17 mouse cellular contexts compared by ENCODE assay signal in the genomic region with DNA sequence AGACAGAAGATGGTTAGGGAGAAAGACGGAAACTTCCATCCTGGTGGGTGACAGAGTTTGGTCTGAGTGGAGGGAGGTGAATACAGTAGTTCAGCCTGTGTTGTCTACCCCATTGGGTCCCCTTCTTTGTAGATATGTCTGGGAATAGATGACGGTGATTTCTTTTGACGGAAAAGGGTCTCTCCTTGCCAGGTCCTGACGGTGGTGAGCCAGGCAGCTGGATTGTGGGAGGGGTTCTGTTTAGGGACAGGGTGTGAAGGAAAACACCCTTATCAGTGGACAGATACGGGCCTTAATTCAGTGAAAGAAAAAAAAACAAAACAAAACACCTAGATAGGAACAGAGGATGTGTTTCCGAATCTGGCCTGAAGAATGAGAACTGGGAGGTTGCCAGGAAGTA. TPM values are rescaled to one million over a fixed set of nuclear protein-coding genes. Genes with fewer than 3 reads are reported as not detected.
A peak's percentile ranks its signal among the peaks of the same experiment; 100 is the strongest.
DNase-seq lines count a peak whose midpoint lies in the region; ATAC-seq and TF ChIP-seq lines count a peak whose summit lies in the region.
"Had no signal": no experiment of that assay in that cellular context is flagged by ENCODE, and none has a peak within 500 bp of the region (broad histone marks: within the 10 kb centered on the region; RNA-seq: fewer than 3 reads in every experiment).

No protein-coding gene starts in this region.

- no peak for TF ChIP-seq RAD21 in MEL (IDR thresholded peaks at IDR 0.05; ENCODE audit: low read depth, low read length)

- H3K4me1 ChIP-seq in heart, embryonic 10.5 days: peaks cover 18% of the 10 kb centered on the region
- peaks cover 5% of the 10 kb centered on the region for H3K4me1 ChIP-seq in limb, embryonic 12.5 days (replicated peaks)
- H3K4me1 ChIP-seq in limb, embryonic 10.5 days: peaks cover 4% of the 10 kb centered on the region
- peaks cover 0 to 17% of the 10 kb centered on the region in 2 experiments; a peak in 2 of 4 replicates for H3K4me1 ChIP-seq in MEL (ENCODE audit: control insufficient read depth in 1 of 2, insufficient read depth in 2 of 2, low read length in 2 of 2)
- H3K4me1 ChIP-seq in limb, embryonic 14.5 days (ENCODE audit: control insufficient read depth, insufficient read depth, low read length): peaks cover 15% of the 10 kb centered on the region

- no peak for ATAC-seq in limb, embryonic 12.5 days (ENCODE audit: insufficient number of reproducible peaks, insufficient read depth, low FRiP score, low TSS enrichment, low read depth)
- ATAC-seq in limb, embryonic 14.5 days (ENCODE audit: low FRiP score, low read depth): no peak

- TF ChIP-seq POLR2A in MEL (IDR thresholded peaks at IDR 0.05; ENCODE audit: control insufficient read depth in 1 of 2, insufficient read depth in 1 of 2, low read depth in 1 of 2, low read length in 2 of 2, poor library complexity in 1 of 2): no peak
- TF ChIP-seq POLR2A in limb, embryonic 14.5 days (IDR thresholded peaks at IDR 0.05; ENCODE audit: borderline replicate concordance, extremely low read depth, insufficient read depth, insufficient read length): no peak

- H3K9me3 ChIP-seq in heart, embryonic 10.5 days: no peaks in the 10 kb centered on the region
- H3K9me3 ChIP-seq in limb, embryonic 12.5 days: no peaks in the 10 kb centered on the region
- H3K9me3 ChIP-seq in limb, embryonic 10.5 days (replicated peaks): no peaks in the 10 kb centered on the region
- H3K9me3 ChIP-seq in MEL (replicated peaks; ENCODE audit: insufficient read depth, low read length): no peaks in the 10 kb centered on the region
- no peaks in the 10 kb centered on the region for H3K9me3 ChIP-seq in limb, embryonic 14.5 days (ENCODE audit: control insufficient read depth, low read length)
- H3K9me3 ChIP-seq: liver, embryonic 13.5 days had no signal

- TF ChIP-seq CTCF in MEL (IDR thresholded peaks at IDR 0.05 in 2 of 3, conservative IDR thresholded peaks at IDR 0.05 in 1 of 3; ENCODE audit: control insufficient read depth in 1 of 3, insufficient read depth in 1 of 3, low read depth in 2 of 3, low read length in 3 of 3, poor library complexity in 1 of 3, severe bottlenecking in 1 of 3): no peak

- H3K27me3 ChIP-seq in heart, embryonic 10.5 days (ENCODE audit: insufficient read depth, poor library complexity, severe bottlenecking): peaks cover 46% of the 10 kb centered on the region; the same call in 1 of the 2 replicates
- H3K27me3 ChIP-seq in limb, embryonic 12.5 days: peaks cover 27% of the 10 kb centered on the region
- peaks cover 32% of the 10 kb centered on the region for H3K27me3 ChIP-seq in limb, embryonic 10.5 days (ENCODE audit: low read depth, poor library complexity, severe bottlenecking)
- H3K27me3 ChIP-seq in MEL (ENCODE audit: control insufficient read depth in 1 of 2, insufficient read depth in 2 of 2, low read length in 2 of 2): peaks cover 0 to 9% of the 10 kb centered on the region in 2 experiments
- no peaks in the 10 kb centered on the region for H3K27me3 ChIP-seq in limb, embryonic 14.5 days (ENCODE audit: control insufficient read depth, insufficient read depth, low read length)

- no peak for TF ChIP-seq EP300 in MEL (IDR thresholded peaks at IDR 0.05; ENCODE audit: low read depth in 1 of 2, low read length in 2 of 2)

- no peaks in the 10 kb centered on the region for H3K36me3 ChIP-seq in heart, embryonic 10.5 days
- no peaks in the 10 kb centered on the region for H3K36me3 ChIP-seq in limb, embryonic 12.5 days
- H3K36me3 ChIP-seq in limb, embryonic 10.5 days: no peaks in the 10 kb centered on the region
- peaks cover 0 to 11% of the 10 kb centered on the region in 2 experiments; a peak in 2 of 4 replicates for H3K36me3 ChIP-seq in MEL (ENCODE audit: control insufficient read depth in 1 of 2, insufficient read depth in 2 of 2, low read length in 2 of 2)
- H3K36me3 ChIP-seq in limb, embryonic 14.5 days (ENCODE audit: control insufficient read depth, insufficient read depth, low read length): no peaks in the 10 kb centered on the region
- H3K36me3 ChIP-seq: liver, embryonic 13.5 days had no signal

- DNase-seq in heart, embryonic 10.5 days (ENCODE audit: low spot score): no peak
- no peak for DNase-seq in heart, postnatal 4 days
- DNase-seq in limb, embryonic 10.5 days (ENCODE audit: low spot score): no peak
- peak; percentile 21 for DNase-seq in MEL (ENCODE audit: low read depth, low spot score)
- no peak for DNase-seq in limb, embryonic 14.5 days (ENCODE audit: low spot score)
- DNase-seq in thymus, postnatal 25 days: no peak
- no peak for DNase-seq in cerebellum, postnatal 14 days
- DNase-seq: liver, embryonic 13.5 days had no signal

- no peaks in the 10 kb centered on the region for H3K79me2 ChIP-seq in MEL (ENCODE audit: control insufficient read depth, insufficient read depth, low read length, poor library complexity)

- H3K27ac ChIP-seq in heart, embryonic 10.5 days: peak overlapping the region; percentile 53
- no peak overlapping the region for H3K27ac ChIP-seq in limb, embryonic 12.5 days
- H3K27ac ChIP-seq in limb, embryonic 10.5 days: no peak overlapping the region
- H3K27ac ChIP-seq in MEL (ENCODE audit: control insufficient read depth, low read depth, low read length): no peak overlapping the region
- H3K27ac ChIP-seq in limb, embryonic 14.5 days (replicated peaks; ENCODE audit: low read depth, low read length): peak overlapping the region; percentile 34; the same call in 1 of the 2 replicates
- H3K27ac ChIP-seq: left cerebral cortex, adult 2 months; liver, embryonic 13.5 days had no signal

- peak overlapping the region; percentile 44 for H3K4me3 ChIP-seq in heart, embryonic 10.5 days
- no peak overlapping the region for H3K4me3 ChIP-seq in limb, embryonic 12.5 days (replicated peaks)
- H3K4me3 ChIP-seq in limb, embryonic 10.5 days: no peak overlapping the region
- H3K4me3 ChIP-seq in MEL (ENCODE audit: control insufficient read depth in 1 of 2, insufficient read depth in 1 of 2, low read depth in 2 of 2, low read length in 2 of 2): peak overlapping the region; percentile 34 to 46; a peak in 3 of 4 replicates
- H3K4me3 ChIP-seq in limb, embryonic 14.5 days (replicated peaks; ENCODE audit: low read length): no peak overlapping the region
- H3K4me3 ChIP-seq: left cerebral cortex, adult 2 months; liver, embryonic 13.5 days; myocyte had no signal

- H3K4me2 ChIP-seq in limb, embryonic 12.5 days: peak overlapping the region; percentile 41; the same call in 1 of the 2 replicates
- peak overlapping the region; percentile 16 for H3K4me2 ChIP-seq in limb, embryonic 14.5 days (replicated peaks; ENCODE audit: low read depth, low read length, severe bottlenecking)
- H3K4me2 ChIP-seq: liver, embryonic 13.5 days had no signal

- no peak overlapping the region for H3K9ac ChIP-seq in limb, embryonic 12.5 days (replicated peaks)
- peak overlapping the region; percentile 42; the same call in 1 of the 2 replicates for H3K9ac ChIP-seq in MEL (ENCODE audit: control insufficient read depth, low read depth, low read length, poor library complexity, severe bottlenecking)
- H3K9ac ChIP-seq in limb, embryonic 14.5 days (ENCODE audit: low read depth, low read length, severe bottlenecking): no peak overlapping the region
- H3K9ac ChIP-seq: liver, embryonic 13.5 days had no signal

- WGBS in heart, embryonic 10.5 days: 42% methylated on average over 6 of the region's 6 CpGs
- 81% methylated on average over 6 of the region's 6 CpGs for WGBS in limb, embryonic 12.5 days
- WGBS in limb, embryonic 10.5 days: 80% methylated on average over 6 of the region's 6 CpGs
- 74% methylated on average over 6 of the region's 6 CpGs for WGBS in limb, embryonic 14.5 days

RNA-seq across cellular contexts. Expression of gene Mucl3, which starts 4.1 kb away (rescaled TPM):
- polyA plus RNA-seq in heart, embryonic 10.5 days (2016; fragmentation: Nextera tagmentation; extraction: Ambion mirVana): 0.52 and 0.60 TPM in 2 replicates
- not detected for total RNA-seq in heart, postnatal 4 days (2021)
- 0.08 and 0.10 TPM in 2 replicates for polyA plus RNA-seq in limb, embryonic 12.5 days (2016; fragmentation: Nextera tagmentation; extraction: Ambion mirVana)
- 0.08 and 0.24 TPM in 2 replicates for polyA plus RNA-seq in limb, embryonic 10.5 days (2016; fragmentation: Nextera tagmentation; extraction: Ambion mirVana)
- total RNA-seq in MEL (2012; rRNA removed): 0.04 and 0.13 TPM in 2 replicates
- under 1 TPM in 1 of 2 experiments, not detected in 1; 0.11 TPM for polyA plus RNA-seq in MEL (2012; ENCODE audit: insufficient read depth in 1 of 2, insufficient read length in 2 of 2, low read depth in 1 of 2, low replicate concordance in 2 of 2, missing spikeins in 1 of 2)
- polyA plus RNA-seq in limb, embryonic 14.5 days (2012; rRNA removed): 0.13 and 0.30 TPM in 2 replicates
- polyA plus RNA-seq in limb, embryonic 14.5 days (2014; fragmentation: Nextera tagmentation; extraction: Ambion mirVana): 0.22 TPM in 1 of 2 replicates, not detected in the other
- total RNA-seq: adrenal gland, postnatal 25 days; common myeloid progenitor, adult 5-6 weeks; gastrocnemius, postnatal 4 days; left cerebral cortex, adult 2 months had no signal
- polyA plus RNA-seq: frontal cortex, adult 2 months had no signal

RNA-seq across cellular contexts. Expression of gene Gm9573, which starts 12.9 kb away (rescaled TPM):
- not detected in 2 replicates for polyA plus RNA-seq in heart, embryonic 10.5 days (2016; fragmentation: Nextera tagmentation; extraction: Ambion mirVana)
- total RNA-seq in heart, postnatal 4 days (2021): not detected
- not detected in 2 replicates for polyA plus RNA-seq in limb, embryonic 12.5 days (2016; fragmentation: Nextera tagmentation; extraction: Ambion mirVana)
- not detected in 2 replicates for polyA plus RNA-seq in limb, embryonic 10.5 days (2016; fragmentation: Nextera tagmentation; extraction: Ambion mirVana)
- total RNA-seq in MEL (2012; rRNA removed): not detected in 2 replicates
- polyA plus RNA-seq in MEL (2012; ENCODE audit: insufficient read depth in 1 of 2, insufficient read length in 2 of 2, low read depth in 1 of 2, low replicate concordance in 2 of 2, missing spikeins in 1 of 2): not detected
- not detected in 2 replicates for polyA plus RNA-seq in limb, embryonic 14.5 days (2012; rRNA removed)
- not detected in 2 replicates for polyA plus RNA-seq in limb, embryonic 14.5 days (2014; fragmentation: Nextera tagmentation; extraction: Ambion mirVana)
- total RNA-seq: adrenal gland, postnatal 25 days; common myeloid progenitor, adult 5-6 weeks; ES-E14; gastrocnemius, postnatal 4 days; left cerebral cortex, adult 2 months had no signal
- polyA plus RNA-seq: liver, embryonic 13.5 days; myocyte; small intestine, adult 2 months had no signal

RNA-seq across cellular contexts. Expression of gene Vars2, which starts 28.0 kb away (rescaled TPM):
- 17.5 and 18.6 TPM in 2 replicates for polyA plus RNA-seq in heart, embryonic 10.5 days (2016; fragmentation: Nextera tagmentation; extraction: Ambion mirVana)
- 10 to 100 TPM; 29.0 to 29.2 TPM for total RNA-seq in heart, postnatal 4 days (2021)
- 20.0 and 23.4 TPM in 2 replicates for polyA plus RNA-seq in limb, embryonic 12.5 days (2016; fragmentation: Nextera tagmentation; extraction: Ambion mirVana)
- polyA plus RNA-seq in limb, embryonic 10.5 days (2016; fragmentation: Nextera tagmentation; extraction: Ambion mirVana): 21.1 and 21.5 TPM in 2 replicates
- total RNA-seq in MEL (2012; rRNA removed): 21.8 and 24.0 TPM in 2 replicates
- polyA plus RNA-seq in MEL (2012; ENCODE audit: insufficient read depth in 1 of 2, insufficient read length in 2 of 2, low read depth in 1 of 2, low replicate concordance in 2 of 2, missing spikeins in 1 of 2): 10 to 100 TPM in 1 of 2 experiments, not detected in 1; 34.0 TPM
- 35.4 and 47.8 TPM in 2 replicates for polyA plus RNA-seq in limb, embryonic 14.5 days (2012; rRNA removed)
- polyA plus RNA-seq in limb, embryonic 14.5 days (2014; fragmentation: Nextera tagmentation; extraction: Ambion mirVana): 14.8 and 18.7 TPM in 2 replicates

RNA-seq across cellular contexts. Expression of gene Gtf2h4, which starts 34.2 kb away (rescaled TPM):
- 34.7 and 43.5 TPM in 2 replicates for polyA plus RNA-seq in heart, embryonic 10.5 days (2016; fragmentation: Nextera tagmentation; extraction: Ambion mirVana)
- total RNA-seq in heart, postnatal 4 days (2021): 10 to 100 TPM; 19.4 to 20.9 TPM
- polyA plus RNA-seq in limb, embryonic 12.5 days (2016; fragmentation: Nextera tagmentation; extraction: Ambion mirVana): 53.6 and 58.2 TPM in 2 replicates
- 67.0 and 72.4 TPM in 2 replicates for polyA plus RNA-seq in limb, embryonic 10.5 days (2016; fragmentation: Nextera tagmentation; extraction: Ambion mirVana)
- 68.1 and 76.3 TPM in 2 replicates for total RNA-seq in MEL (2012; rRNA removed)
- polyA plus RNA-seq in MEL (2012; ENCODE audit: insufficient read depth in 1 of 2, insufficient read length in 2 of 2, low read depth in 1 of 2, low replicate concordance in 2 of 2, missing spikeins in 1 of 2): 10 to 100 TPM in 1 of 2 experiments, not detected in 1; 97.6 TPM
- polyA plus RNA-seq in limb, embryonic 14.5 days (2012; rRNA removed): 43.0 and 52.0 TPM in 2 replicates
- 40.7 and 44.9 TPM in 2 replicates for polyA plus RNA-seq in limb, embryonic 14.5 days (2014; fragmentation: Nextera tagmentation; extraction: Ambion mirVana)

RNA-seq across cellular contexts. Expression of gene Sfta2, which starts 38.0 kb away (rescaled TPM):
- not detected in 2 replicates for polyA plus RNA-seq in heart, embryonic 10.5 days (2016; fragmentation: Nextera tagmentation; extraction: Ambion mirVana)
- total RNA-seq in heart, postnatal 4 days (2021): not detected
- not detected in 2 replicates for polyA plus RNA-seq in limb, embryonic 12.5 days (2016; fragmentation: Nextera tagmentation; extraction: Ambion mirVana)
- polyA plus RNA-seq in limb, embryonic 10.5 days (2016; fragmentation: Nextera tagmentation; extraction: Ambion mirVana): not detected in 2 replicates
- total RNA-seq in MEL (2012; rRNA removed): not detected in 2 replicates
- polyA plus RNA-seq in MEL (2012; ENCODE audit: insufficient read depth in 1 of 2, insufficient read length in 2 of 2, low read depth in 1 of 2, low replicate concordance in 2 of 2, missing spikeins in 1 of 2): not detected
- not detected in 2 replicates for polyA plus RNA-seq in limb, embryonic 14.5 days (2012; rRNA removed)
- not detected in 2 replicates for polyA plus RNA-seq in limb, embryonic 14.5 days (2014; fragmentation: Nextera tagmentation; extraction: Ambion mirVana)
- total RNA-seq: adrenal gland, postnatal 25 days; common myeloid progenitor, adult 5-6 weeks; ES-E14; gastrocnemius, postnatal 4 days; left cerebral cortex, adult 2 months had no signal
- polyA plus RNA-seq: frontal cortex, adult 2 months; liver, embryonic 13.5 days; myocyte; small intestine, adult 2 months had no signal

Comparison
In these comparisons a context has a peak if more than half of its experiments do, and no peak if none do; other contexts are left out.
1. H3K27ac ChIP-seq: peak in heart, embryonic 10.5 days (single experiment) and limb, embryonic 14.5 days (single experiment); none in limb, embryonic 12.5 days (single experiment), limb, embryonic 10.5 days (single experiment) and MEL (single experiment).
2. H3K4me3 ChIP-seq: peak in heart, embryonic 10.5 days (single experiment) and MEL (2 of 2); none in limb, embryonic 12.5 days (single experiment), limb, embryonic 10.5 days (single experiment) and limb, embryonic 14.5 days (single experiment).